Mouse (Mus musculus) heart, embryonic 15.5 days (tissue): ENCODE results near the gene Myo1e. TPM values are rescaled to one million over a fixed set of nuclear protein-coding genes. Genes with fewer than 3 reads are reported as not detected.

ENCODE experiments used
- ATAC-seq: fragments of 200-750 bp; cut with Nextera tagmentation; replicated peaks from 2 replicates; pipeline ENCODE4 v1.8.0; 2017; ENCODE audit warnings: low read depth, moderate TSS enrichment; ENCODE audit not compliant: insufficient number of reproducible peaks, insufficient read depth, low FRiP score
- H3K27ac ChIP-seq: fragments of 300-500 bp; sonication (generic); 2 replicates; pipeline ENCODE4 v1.5.1; 2015; ENCODE audit warnings: mild to moderate bottlenecking, inconsistent platforms
- H3K27me3 ChIP-seq: fragments of 300-500 bp; sonication (generic); 2 replicates; pipeline ENCODE4 v1.6.1; 2015; ENCODE audit warnings: inconsistent platforms
- H3K36me3 ChIP-seq: fragments of 300-500 bp; sonication (generic); 2 replicates; pipeline ENCODE4 v1.6.1; 2015; ENCODE audit warnings: mild to moderate bottlenecking, inconsistent platforms
- H3K4me1 ChIP-seq: fragments of 300-500 bp; sonication (generic); replicated peaks from 2 replicates; pipeline ENCODE4 v1.6.1; 2015; ENCODE audit warnings: inconsistent platforms
- H3K4me2 ChIP-seq: fragments of 300-500 bp; sonication (generic); 2 replicates; pipeline ENCODE4 v1.6.1; 2015; ENCODE audit warnings: inconsistent platforms, mild to moderate bottlenecking, moderate library complexity
- H3K4me3 ChIP-seq: fragments of 300-500 bp; sonication (generic); 2 replicates; pipeline ENCODE4 v1.5.1; 2015; ENCODE audit warnings: mild to moderate bottlenecking, inconsistent platforms
- H3K9ac ChIP-seq: fragments of 300-500 bp; sonication (generic); 2 replicates; pipeline ENCODE4 v1.6.1; 2015; ENCODE audit warnings: mild to moderate bottlenecking, inconsistent platforms
- H3K9me3 ChIP-seq: fragments of 300-500 bp; sonication (generic); replicated peaks from 2 replicates; pipeline ENCODE4 v1.6.1; 2016; ENCODE audit warnings: inconsistent platforms
- WGBS: fragments of 180-500 bp; shearing (Covaris S2); methylation state at CpG from one replicate; pipeline ENCODE4 v1.1.7; 2015; ENCODE audit warnings: mixed read lengths; 5-methylcytosine and 5-hydroxymethylcytosine counted together
- microRNA-seq: library from miRNA; unstranded; fragments of <30 nt; microRNA quantifications from one replicate; pipeline ENCODE4, GENCODE M21; 2016
- polyA plus RNA-seq: library from polyadenylated mRNA; unstranded; fragments of >200 nt; fragmentation: Nextera tagmentation; extraction: Ambion mirVana; gene quantifications from 2 replicates; pipeline ENCODE4 v1.2.1, GENCODE M21; 2015

Myo1e gene
- polyA plus RNA-seq, 1 experiment from 2014 or later, result 11.8 TPM

DNA sequence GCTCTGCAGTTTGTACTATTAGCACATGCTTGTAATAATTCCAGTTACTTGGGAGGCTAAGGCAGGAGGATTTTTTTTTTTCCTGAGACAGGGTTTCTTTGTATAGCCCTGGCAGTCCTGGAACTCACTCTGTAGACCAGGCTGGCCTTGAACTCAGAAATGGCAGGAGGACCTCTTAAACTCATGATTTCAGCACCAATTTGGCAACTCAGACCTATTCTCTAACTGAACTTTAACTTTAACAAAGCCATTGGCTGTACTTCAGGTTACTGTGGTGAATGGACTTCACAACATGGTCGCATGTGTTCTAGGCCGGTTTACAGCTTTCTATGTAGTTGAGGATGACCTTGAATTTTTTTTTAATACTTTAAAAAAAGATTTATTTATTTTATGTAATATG lies 215.5 kb downstream of the Myo1e start:
- no peaks in the 10 kb centered on the region for H3K9me3 ChIP-seq
- peaks cover 10% of the 10 kb centered on the region for H3K4me1 ChIP-seq
- H3K27me3 ChIP-seq, result no peaks in the 10 kb centered on the region
- 94% methylated on average over 2 of the region's 2 CpGs for WGBS
- peaks cover 36% of the 10 kb centered on the region for H3K36me3 ChIP-seq
- H3K9ac ChIP-seq, result no peak overlapping the region
- no peak for ATAC-seq
- H3K4me2 ChIP-seq, result no peak overlapping the region
- no peak overlapping the region for H3K4me3 ChIP-seq
- no peak overlapping the region for H3K27ac ChIP-seq

DNA sequence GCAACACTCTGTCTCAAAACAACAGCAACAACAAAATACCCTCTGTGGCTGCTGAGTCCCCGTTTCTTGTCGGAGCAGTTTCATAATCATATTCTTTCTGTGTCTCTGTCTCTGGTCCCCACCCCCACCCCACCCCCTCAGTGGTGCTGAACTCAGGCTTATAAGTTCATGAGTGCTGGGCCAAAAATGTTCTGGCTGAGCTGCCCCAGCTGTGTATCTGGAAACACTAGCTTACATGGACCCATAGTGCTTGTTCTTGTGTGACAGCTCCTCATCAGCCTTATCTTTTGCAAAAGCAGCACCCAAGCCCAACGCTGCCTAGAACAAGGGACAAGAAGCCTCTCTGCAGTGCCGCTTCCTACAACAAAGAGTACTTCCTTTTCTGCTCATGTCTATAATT lies 232.8 kb downstream of the Myo1e start:
- Histone ChIP-seq H3K9me3 (no peaks in the 10 kb centered on the region), H3K27me3 (no peaks in the 10 kb centered on the region), H3K4me2 (no peak overlapping the region), H3K4me3 (no peak overlapping the region), H3K9ac (no peak overlapping the region), H3K27ac (no peak overlapping the region), H3K36me3 (peaks cover 65% of the 10 kb centered on the region), H3K4me1 (no peaks in the 10 kb centered on the region)
- no peak for ATAC-seq
- WGBS, result 73% methylated on average over 4 of the region's 4 CpGs

DNA sequence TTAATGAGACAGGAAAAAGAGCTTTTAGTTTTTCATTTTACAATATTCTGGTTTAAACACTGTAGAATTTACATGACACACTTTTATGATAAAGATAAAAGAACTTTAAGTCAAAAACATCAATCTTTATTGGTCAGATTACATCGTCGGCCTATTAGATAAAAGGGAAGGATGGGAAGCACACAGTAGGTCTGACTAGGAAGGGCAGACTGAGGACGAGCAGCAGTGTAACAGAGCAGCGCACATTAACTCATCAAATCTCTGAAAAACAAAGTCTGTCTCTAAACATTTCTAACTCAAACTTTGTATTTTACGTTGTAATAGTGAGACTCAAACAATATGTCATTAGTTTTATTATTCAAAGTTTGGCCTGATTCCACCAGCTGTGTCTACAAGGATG lies 241.9 kb downstream of the Myo1e start:
- Histone ChIP-seq H3K9ac (no peak overlapping the region), H3K9me3 (no peaks in the 10 kb centered on the region), H3K4me1 (peaks cover 3% of the 10 kb centered on the region; the same call in 1 of the 2 replicates), H3K27me3 (no peaks in the 10 kb centered on the region), H3K36me3 (peaks cover 51% of the 10 kb centered on the region), H3K4me3 (no peak overlapping the region), H3K4me2 (no peak overlapping the region), H3K27ac (no peak overlapping the region)
- 88% methylated on average over 5 of the region's 5 CpGs for WGBS
- no peak for ATAC-seq

Small RNAs within 50 kb of the gene (microRNA-seq; reads per million reads assigned to microRNA genes)
- gene Mir5626, result 5.5 reads per million, percentile 19 among the genes with 10 or more reads in this experiment

Other genes with a start within 250 kb of the Myo1e start
- 109 and 113 TPM in 2 replicates for gene Bnip2, start 217.9 kb upstream of the Myo1e start, polyA plus RNA-seq
- gene Gtf2a2, start 194.8 kb upstream of the Myo1e start, polyA plus RNA-seq, result 147 and 155 TPM in 2 replicates
- gene Gcnt3, start 169.3 kb upstream of the Myo1e start, polyA plus RNA-seq, result 0.04 TPM in 1 of 2 replicates, not detected in the other
- gene Fam81a, start 64.8 kb upstream of the Myo1e start, polyA plus RNA-seq, result 35.6 and 42.5 TPM in 2 replicates
- gene Ccnb2, start 214.2 kb downstream of the Myo1e start, polyA plus RNA-seq, result 129 and 142 TPM in 2 replicates